Mouse (Mus musculus) lung, postnatal 36 days (tissue): ENCODE measurements around the gene Apbb2.

Experiments used
- DNase-seq: peaks from one replicate; pipeline ENCODE4 v3.0.0; 2022; ENCODE audit warnings: mixed read lengths

Apbb2 gene

DNA sequence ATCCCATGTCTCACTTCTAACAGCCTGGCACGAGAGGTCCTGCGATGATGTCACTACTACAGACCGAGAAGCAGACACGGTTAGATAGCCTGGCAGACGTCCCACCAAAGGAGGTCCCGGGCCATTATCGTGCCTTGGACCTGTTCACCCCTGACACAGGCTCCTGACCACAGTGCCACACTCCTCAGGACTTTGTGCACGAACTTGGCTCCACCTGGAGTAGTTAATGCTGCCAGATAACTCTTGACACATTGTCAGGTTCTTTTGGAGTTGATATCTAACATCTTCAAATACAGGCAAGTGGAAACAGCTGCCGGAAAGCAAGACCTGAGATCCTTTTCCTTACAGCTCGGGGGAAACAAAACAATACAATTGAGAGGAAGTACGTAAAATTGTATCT is 148.9 kb downstream of the Apbb2 start:
- DNase-seq, result peak; percentile 49

DNA sequence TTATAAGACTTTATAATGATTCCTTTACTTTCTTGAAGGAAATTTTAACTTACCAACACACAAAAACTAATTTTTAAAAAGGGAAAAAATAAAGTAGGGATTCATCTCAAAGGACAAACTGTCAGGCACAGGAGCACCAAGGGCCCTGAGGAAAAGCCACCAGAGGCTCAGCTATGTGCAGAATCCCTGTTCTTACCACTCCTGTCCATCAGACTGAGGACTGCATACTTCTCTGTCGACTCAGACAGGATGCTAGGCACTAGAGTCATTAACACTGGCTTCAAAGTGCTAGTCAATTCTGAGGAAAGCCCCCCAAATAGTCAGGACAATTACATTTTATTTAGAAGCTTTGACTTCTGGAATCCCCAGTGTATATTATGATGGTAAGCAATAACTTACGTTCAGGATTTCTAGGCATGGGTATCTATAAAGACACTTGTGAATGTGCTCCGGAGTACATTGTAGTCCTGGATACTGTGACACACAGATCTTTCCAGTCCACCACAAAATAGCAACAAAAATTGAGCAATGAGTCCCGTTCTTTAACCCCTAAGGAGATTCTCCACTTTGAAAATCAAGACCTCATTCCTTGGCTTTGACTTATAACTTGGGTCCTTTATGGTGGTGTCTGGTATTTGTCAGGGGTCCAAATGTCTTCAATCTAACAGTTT is 150.1 kb downstream of the Apbb2 start:
- no peak for DNase-seq

- no peak for DNase-seq
These were observed 155.9 kb downstream of the Apbb2 start for GRCm38 (mm10) chr5:66462665-66463064.

GRCm38 (mm10) chr5:66458851-66459250 is 159.7 kb downstream of the Apbb2 start:
- DNase-seq, result peak; percentile 10

DNA sequence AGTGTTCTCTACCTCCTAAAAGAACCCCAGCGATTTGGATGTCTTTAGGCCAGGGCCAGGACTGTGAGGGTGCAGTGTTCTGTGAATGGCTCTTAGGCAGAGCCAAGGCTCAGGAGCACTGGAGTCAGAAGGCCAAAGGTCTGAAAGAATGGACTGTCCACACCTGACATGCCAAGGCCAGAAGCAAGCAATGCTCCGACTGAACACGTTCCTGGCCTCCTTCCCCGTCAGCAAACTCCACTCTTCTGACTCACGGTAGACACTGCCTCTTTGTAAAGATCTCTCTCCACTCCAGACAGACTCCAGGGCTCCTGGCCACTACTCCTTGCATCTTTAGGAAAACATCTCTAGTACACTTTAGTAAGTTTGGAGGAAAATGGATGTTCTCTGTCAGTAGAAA is 163.3 kb downstream of the Apbb2 start:
- no peak for DNase-seq

DNA sequence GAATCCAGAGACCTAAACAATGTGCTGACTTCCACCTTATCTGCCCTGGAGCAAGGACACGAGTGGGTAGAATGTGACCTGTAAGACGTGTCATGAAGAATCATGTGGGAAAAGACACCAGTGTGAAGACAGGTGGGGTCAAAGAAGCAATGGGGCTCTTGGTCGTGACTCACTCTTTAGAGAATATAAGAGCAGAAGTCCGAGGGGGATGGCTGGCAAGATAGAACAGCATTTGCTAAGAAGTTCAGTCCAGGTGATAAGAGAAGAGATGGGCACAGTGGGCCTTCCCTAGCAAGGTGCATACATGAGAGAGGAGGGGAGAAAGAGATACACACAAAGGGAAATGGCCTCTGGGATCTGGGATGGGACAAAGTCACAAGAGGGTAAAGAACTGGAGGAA is 163.8 kb downstream of the Apbb2 start:
- no peak for DNase-seq

- peak; percentile 22 for DNase-seq
These were observed 165.5 kb downstream of the Apbb2 start for GRCm38 (mm10) chr5:66453106-66453505.

- DNase-seq, result peak; percentile 23
These were observed 167.0 kb downstream of the Apbb2 start for GRCm38 (mm10) chr5:66451561-66451960.

DNA sequence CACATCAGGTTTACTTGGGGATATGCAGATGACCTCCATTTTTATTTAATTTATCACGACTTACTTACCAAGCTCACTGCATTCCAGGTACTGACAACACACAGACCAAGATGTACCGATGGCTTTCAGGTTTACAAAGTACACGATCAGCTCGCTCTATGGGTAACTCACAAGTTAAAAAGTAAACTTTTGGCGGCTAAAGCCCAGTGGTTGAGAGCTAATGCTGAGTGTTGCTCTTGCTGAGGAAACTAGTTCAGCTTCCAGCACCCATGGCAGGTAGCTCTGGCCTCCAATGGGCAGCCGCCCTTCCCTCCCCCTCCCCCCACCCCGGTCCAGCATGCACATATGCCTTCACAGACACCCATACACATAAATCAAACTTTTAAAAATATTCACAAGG is 173.1 kb downstream of the Apbb2 start:
- no peak for DNase-seq

DNA sequence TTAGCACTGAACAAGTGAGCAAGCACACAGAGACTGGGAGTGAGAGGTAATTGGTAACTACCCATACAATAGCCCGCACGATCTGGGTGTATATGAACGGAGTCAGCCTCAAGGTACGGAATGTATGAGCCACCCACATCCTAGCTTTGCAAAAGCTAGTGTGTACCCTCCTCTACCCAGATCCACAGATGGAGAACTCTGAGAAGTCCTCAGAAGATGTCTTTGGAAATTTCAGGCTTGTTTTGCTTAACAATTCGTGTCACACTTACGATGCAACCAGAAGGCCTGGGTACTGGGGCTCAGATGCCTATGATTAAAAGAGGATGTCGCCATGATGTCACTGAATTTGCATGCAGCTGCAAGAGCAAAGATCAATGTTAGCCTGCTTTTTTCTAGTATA is 176.3 kb downstream of the Apbb2 start:
- no peak for DNase-seq

GRCm38 (mm10) chr5:66436791-66437246 is 181.8 kb downstream of the Apbb2 start:
- no peak for DNase-seq

DNA sequence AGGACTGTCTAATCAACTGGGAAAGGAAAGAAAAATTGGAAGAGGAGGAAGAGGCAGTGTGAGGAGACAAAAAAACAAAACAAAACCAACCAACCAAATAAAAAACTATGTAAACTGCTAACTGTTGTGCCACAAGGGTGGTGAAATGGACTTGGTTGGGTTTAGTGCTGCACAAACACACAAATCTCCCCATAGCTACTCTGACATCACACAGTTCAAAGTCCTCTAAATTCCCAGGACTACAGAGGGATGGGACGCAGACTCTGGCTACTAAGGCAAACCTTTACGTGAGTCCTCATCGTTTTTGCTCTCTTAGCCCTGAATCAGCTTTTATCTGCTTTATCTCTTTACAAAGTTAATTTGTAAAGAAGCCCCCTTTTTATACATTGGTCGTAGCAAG is 183.4 kb downstream of the Apbb2 start:
- no peak for DNase-seq

GRCm38 (mm10) chr5:66429076-66429475 is 189.5 kb downstream of the Apbb2 start:
- DNase-seq, result no peak

GRCm38 (mm10) chr5:66428071-66428470 is 190.5 kb downstream of the Apbb2 start:
- DNase-seq, result no peak

DNA sequence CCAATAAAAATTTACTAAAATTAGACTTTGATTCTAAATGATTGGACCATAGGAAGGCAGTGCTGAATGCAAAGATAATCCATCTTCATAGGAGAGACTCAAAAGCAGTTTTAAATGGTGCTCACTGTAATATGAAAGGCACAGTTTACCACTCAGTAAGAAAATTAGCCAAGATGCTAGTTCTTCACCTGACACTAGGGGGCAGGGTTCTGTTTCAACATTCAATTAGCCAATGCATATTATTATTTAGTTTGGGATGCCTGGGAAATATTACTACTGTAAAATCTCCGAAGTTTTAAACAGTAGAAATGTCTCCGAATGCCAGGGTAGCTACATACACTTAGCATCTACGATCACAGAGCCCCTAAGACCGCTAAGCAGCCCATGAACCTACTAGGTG is 194.7 kb downstream of the Apbb2 start:
- peak; percentile 76 for DNase-seq

- no peak for DNase-seq
These were observed 195.1 kb downstream of the Apbb2 start for GRCm38 (mm10) chr5:66423466-66423865.

GRCm38 (mm10) chr5:66421954-66422353 is 196.6 kb downstream of the Apbb2 start:
- DNase-seq, result no peak

- no peak for DNase-seq
These were observed 197.4 kb downstream of the Apbb2 start for GRCm38 (mm10) chr5:66421230-66421629.

DNA sequence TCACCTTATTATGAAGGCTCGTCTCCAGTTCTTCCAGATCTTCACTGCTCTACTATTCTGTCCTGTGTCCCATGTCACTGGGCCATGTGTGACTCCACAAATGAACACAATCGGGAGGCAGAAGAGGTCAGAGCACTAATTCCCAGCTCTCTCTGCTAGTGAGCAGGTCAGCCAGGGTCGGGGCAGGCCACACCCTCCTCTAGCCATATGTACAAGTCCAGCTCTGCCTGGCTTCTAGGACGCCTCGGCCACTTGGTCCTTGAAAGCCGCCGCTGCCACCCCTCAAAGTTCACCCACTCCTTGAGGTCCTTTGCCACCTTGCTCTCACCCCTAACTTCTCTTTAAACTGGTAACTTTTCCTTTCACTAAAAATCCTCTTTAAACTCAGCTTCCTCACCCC is 198.6 kb downstream of the Apbb2 start:
- no peak for DNase-seq

GRCm38 (mm10) chr5:66417289-66417688 is 201.3 kb downstream of the Apbb2 start:
- DNase-seq, result no peak

DNA sequence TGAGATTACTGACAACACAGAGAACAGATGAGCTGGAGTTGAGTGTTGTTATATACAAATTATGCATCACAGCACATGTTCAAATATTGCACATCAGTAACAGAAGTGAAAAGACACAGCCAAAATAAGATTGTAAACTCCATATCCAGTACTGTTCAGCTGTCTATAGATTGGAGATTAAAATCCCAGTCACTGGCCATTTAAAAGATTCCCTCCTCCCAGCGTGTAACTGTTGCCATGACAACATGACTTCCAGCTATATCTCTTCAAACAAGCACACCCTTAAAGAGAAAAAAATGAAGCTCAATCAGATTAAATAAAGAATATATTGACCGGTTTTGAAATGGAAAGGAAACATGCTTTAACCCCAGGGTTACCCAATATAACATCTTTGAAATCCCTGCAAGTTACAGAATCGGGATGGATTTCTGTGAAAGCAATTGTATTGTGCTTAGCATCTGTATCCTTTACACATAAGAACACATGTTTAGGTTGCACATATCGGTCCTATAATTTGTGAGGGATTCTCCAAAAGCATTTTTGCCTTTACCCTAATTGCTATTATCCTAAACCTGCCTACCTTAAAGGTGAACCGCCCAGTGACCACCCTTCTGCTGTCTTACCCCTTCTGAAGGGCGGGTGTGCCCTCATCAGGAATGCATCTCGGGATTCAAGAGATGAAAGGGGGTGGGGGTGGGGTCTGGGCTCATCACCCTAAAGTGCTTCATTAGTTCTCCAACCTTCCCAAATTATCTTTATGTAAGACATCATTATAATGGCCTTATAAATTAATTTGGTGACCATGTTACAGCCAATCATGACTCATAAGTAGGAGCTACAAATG is 202.7 kb downstream of the Apbb2 start:
- DNase-seq, result no peak

DNA sequence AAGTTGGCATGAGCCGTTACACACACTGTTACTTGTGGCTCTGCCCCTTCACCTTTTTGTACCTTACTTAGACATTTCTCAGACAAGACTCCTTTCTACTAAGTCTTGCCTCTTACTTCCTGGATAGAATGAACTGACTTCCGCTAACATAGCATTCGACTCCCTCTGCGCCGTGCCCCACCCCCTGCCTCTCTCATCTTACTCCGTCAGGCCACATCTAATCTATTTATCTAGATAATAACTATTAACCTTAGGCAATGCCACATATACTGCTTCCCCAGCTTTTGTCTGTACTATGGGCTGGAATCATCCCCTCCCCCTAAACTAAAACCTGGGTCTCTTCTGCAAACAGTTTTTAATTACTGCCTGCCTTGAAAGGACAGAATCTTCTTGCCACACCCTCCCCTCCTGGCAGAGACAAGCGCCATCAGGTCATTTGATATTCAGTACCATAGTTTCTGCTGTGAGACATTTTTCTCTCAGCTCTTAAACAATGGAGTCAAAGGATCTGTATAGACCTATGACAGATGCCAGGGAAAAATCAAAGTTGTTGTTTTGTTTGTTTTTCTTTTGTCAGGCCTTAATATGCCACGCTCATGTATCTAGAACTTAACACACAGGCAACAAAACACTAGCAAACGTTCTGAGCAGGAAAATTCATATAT is 203.4 kb downstream of the Apbb2 start:
- DNase-seq, result no peak

GRCm38 (mm10) chr5:66413402-66413801 is 205.2 kb downstream of the Apbb2 start:
- DNase-seq, result no peak

- no peak for DNase-seq
These were observed 205.8 kb downstream of the Apbb2 start for GRCm38 (mm10) chr5:66412821-66413220.
